Mouse (Mus musculus): ENCODE measurements around the gene Urah. TPM values are rescaled to one million over a fixed set of nuclear protein-coding genes. Genes with fewer than 3 reads are reported as not detected.
A peak's percentile ranks its signal among the peaks of the same experiment; 100 is the strongest.

The Urah gene
- polyA plus RNA-seq, 1 experiment, result not detected

DNA sequence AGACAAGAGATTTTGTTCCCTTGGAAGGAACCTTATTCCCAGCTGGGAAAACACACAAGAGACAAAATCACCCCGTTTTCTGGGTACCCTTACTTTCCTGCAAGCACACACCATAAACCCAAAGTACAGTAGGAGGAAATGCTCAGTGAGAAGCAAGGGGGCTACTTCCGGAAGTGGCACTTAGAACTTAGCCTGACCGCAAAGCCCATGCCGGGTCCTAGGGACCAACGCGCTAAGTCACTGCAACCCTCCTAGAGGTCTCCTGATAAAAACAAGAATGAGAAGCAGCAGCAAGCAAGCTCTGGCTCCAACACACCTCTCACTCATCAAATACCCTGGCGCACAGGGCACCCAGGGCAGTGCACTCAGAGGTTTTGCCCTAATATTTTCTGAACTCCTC is 44.5 kb downstream of the Urah start:
- H3K36me3 ChIP-seq (ENCODE audit: control insufficient read depth, insufficient read depth, low read length), result peaks cover 2% of the 10 kb centered on the region
- H3K4me3 ChIP-seq (ENCODE audit: control insufficient read depth, low read depth, low read length), result no peak overlapping the region
- TF ChIP-seq CTCF (IDR thresholded peaks at IDR 0.05; ENCODE audit: control insufficient read depth, insufficient read depth, insufficient replicate concordance, low read depth, low read length), result no peak
- no peaks in the 10 kb centered on the region for H3K27me3 ChIP-seq (ENCODE audit: control insufficient read depth, insufficient read depth, low read length)
- no peak overlapping the region for H3K27ac ChIP-seq (ENCODE audit: control insufficient read depth, insufficient read depth, low read depth, low read length)
- peaks cover 3% of the 10 kb centered on the region for H3K4me1 ChIP-seq (ENCODE audit: control insufficient read depth, insufficient read depth, low read length)

DNA sequence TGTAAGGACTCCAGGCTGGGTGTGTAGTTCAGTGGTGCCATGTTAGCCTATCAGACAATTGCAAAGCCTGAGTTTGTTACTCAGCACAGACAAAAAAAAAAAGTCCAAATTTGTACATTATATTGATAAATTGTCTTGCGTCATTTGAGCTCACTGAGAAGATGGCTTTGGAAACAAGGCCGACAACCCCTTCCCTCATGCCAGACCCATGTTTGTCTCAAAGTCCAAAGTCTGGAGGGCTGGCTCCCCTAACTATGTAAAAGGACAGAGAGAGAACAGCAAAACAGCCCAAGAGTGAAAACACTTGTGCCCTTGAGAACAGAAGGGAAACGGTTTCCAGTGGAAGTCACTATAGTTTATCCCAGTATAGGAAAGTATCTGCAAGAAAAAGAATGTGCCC is 45.6 kb downstream of the Urah start:
- Histone ChIP-seq H3K36me3 (ENCODE audit: control insufficient read depth, insufficient read depth, low read length) (peaks cover 2% of the 10 kb centered on the region), H3K27me3 (ENCODE audit: control insufficient read depth, insufficient read depth, low read length) (no peaks in the 10 kb centered on the region), H3K4me3 (ENCODE audit: control insufficient read depth, low read depth, low read length) (no peak overlapping the region; the same call in 1 of the 2 replicates), H3K27ac (ENCODE audit: control insufficient read depth, insufficient read depth, low read depth, low read length) (no peak overlapping the region), H3K4me1 (ENCODE audit: control insufficient read depth, insufficient read depth, low read length) (peaks cover 3% of the 10 kb centered on the region)
- TF ChIP-seq CTCF (IDR thresholded peaks at IDR 0.05; ENCODE audit: control insufficient read depth, insufficient read depth, insufficient replicate concordance, low read depth, low read length), result no peak
- TF ChIP-seq POLR2A (IDR thresholded peaks at IDR 0.05; ENCODE audit: control insufficient read depth, low read depth, low read length), result no peak

DNA sequence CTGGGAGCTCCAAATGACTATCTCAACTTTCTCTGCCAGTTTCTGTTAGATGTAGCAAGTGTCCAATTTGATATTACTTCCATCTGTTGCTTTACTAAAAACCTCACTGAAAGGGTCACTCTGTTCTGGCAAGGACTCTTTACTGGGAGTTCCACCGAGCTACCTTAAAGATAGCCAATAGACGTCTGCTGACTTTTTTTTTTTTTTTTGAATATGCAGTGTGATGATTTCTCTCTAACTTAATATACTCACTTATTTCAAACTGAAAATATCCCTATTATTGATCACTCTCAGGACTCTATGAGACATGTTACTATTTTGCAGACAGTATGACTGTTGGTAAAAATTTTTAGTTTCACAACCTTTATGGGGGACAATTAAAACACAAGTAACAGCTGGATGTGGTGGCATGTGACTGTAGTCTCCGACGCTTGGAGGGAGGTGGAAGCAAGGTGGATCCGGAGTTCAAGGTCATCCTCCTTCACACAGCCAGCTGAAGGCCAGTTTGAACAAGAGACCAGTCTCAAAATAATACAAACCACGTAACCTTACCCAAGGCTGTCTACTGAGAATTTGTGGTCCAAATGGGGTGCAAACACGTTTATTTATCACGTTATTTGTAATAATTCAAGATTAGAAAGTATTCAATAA is 46.2 kb downstream of the Urah start:
- Histone ChIP-seq H3K4me3 (ENCODE audit: control insufficient read depth, low read depth, low read length) (peak overlapping the region; percentile 97), H3K27me3 (ENCODE audit: control insufficient read depth, insufficient read depth, low read length) (no peaks in the 10 kb centered on the region), H3K27ac (ENCODE audit: control insufficient read depth, insufficient read depth, low read depth, low read length) (no peak overlapping the region), H3K4me1 (ENCODE audit: control insufficient read depth, insufficient read depth, low read length) (peaks cover 3% of the 10 kb centered on the region), H3K36me3 (ENCODE audit: control insufficient read depth, insufficient read depth, low read length) (peaks cover 2% of the 10 kb centered on the region)
- TF ChIP-seq CTCF (IDR thresholded peaks at IDR 0.05; ENCODE audit: control insufficient read depth, insufficient read depth, insufficient replicate concordance, low read depth, low read length) (no peak), POLR2A (IDR thresholded peaks at IDR 0.05; ENCODE audit: control insufficient read depth, low read depth, low read length) (no peak)

DNA sequence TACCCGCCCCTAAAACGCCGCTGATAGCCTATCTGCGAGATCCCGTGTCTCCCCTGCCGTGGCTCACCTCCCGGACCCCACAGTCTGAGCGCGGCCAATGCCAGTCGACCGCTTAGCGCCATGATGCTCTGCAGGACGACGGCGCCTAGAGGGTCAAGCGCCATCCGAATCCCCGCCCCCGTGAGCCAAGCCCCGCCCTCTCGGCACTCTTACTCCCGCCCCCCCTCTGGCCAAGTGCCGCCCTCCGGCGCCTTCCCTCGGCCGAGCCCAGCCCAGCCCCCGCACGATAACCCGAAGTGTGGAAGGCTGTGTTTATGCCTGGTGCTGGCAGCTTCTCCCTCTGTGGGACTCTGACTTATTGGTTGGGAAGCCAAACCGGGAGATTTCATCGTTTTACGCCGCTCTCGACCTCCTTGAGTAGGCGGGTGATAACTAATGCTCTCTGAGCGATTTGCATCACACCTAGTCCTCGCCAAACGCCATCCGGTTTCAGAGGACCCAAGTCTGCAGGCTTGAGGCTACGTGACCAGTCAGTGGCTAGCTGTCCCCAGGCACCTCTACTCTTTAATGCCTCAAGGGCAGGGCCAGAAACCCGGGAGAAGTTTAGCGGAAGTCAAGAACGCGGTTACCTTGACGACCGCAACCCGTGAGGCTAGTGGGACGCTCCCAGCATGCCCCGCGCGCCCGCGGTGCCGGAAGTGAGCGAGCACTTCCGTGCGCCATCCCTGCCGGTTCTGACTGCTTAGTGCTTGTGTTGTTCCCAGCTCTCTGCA is 47.1 kb downstream of the Urah start, which contains the start of the genes Psmd13 and Sirt3:
Gene Psmd13 (plus strand): TSS at position 273 of the 773 bp plus-strand sequence.
Gene Sirt3 (minus strand): TSS at position 614 of the 773 bp plus-strand sequence.
- H3K4me1 ChIP-seq (ENCODE audit: control insufficient read depth, insufficient read depth, low read length), result peaks cover 3% of the 10 kb centered on the region
- H3K27me3 ChIP-seq (ENCODE audit: control insufficient read depth, insufficient read depth, low read length), result no peaks in the 10 kb centered on the region
- H3K4me3 ChIP-seq (ENCODE audit: control insufficient read depth, low read depth, low read length), result peak within 1 kb of the TSS; percentile 97
- peak within 1 kb of the TSS; percentile 89 for H3K27ac ChIP-seq (ENCODE audit: control insufficient read depth, insufficient read depth, low read depth, low read length)
- H3K36me3 ChIP-seq (ENCODE audit: control insufficient read depth, insufficient read depth, low read length), result peaks cover 3% of the 10 kb centered on the region
- peak; percentile 93 for TF ChIP-seq POLR2A (IDR thresholded peaks at IDR 0.05; ENCODE audit: control insufficient read depth, low read depth, low read length)
- no peak for TF ChIP-seq CTCF (IDR thresholded peaks at IDR 0.05; ENCODE audit: control insufficient read depth, insufficient read depth, insufficient replicate concordance, low read depth, low read length)

DNA sequence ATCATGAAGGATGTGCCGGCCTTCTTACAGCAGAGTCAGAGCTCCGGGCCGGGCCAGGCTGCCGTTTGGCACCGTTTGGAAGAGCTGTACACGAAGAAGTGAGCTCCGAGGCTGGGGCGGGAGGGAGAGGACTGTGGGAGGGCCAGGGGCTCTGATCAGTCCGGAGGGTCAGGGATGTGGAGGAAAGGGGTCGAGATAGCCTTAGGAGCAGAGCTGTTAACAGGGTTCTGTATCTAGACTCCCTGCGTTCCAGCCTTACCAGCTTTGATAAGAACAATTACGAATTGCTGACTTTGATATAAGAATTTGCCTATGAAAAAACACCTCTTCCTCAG is 47.6 kb downstream of the Urah start:
- peak overlapping the region; percentile 97 for H3K4me3 ChIP-seq (ENCODE audit: control insufficient read depth, low read depth, low read length)
- no peaks in the 10 kb centered on the region for H3K27me3 ChIP-seq (ENCODE audit: control insufficient read depth, insufficient read depth, low read length)
- H3K36me3 ChIP-seq (ENCODE audit: control insufficient read depth, insufficient read depth, low read length), result peaks cover 3% of the 10 kb centered on the region
- peak overlapping the region; percentile 89 for H3K27ac ChIP-seq (ENCODE audit: control insufficient read depth, insufficient read depth, low read depth, low read length)
- TF ChIP-seq POLR2A (IDR thresholded peaks at IDR 0.05; ENCODE audit: control insufficient read depth, low read depth, low read length) (no peak; the same call in 1 of the 2 replicates), CTCF (IDR thresholded peaks at IDR 0.05; ENCODE audit: control insufficient read depth, insufficient read depth, insufficient replicate concordance, low read depth, low read length) (no peak)
- peaks cover 3% of the 10 kb centered on the region for H3K4me1 ChIP-seq (ENCODE audit: control insufficient read depth, insufficient read depth, low read length)

Other genes starting within 250 kb of the Urah start
- 0.17 and 0.32 TPM in 2 replicates for gene Olfr46, start 233.7 kb upstream of the Urah start, polyA plus RNA-seq (2012; rRNA removed)
- gene Olfr61, start 206.0 kb upstream of the Urah start, polyA plus RNA-seq (2012; rRNA removed), result 0.08 and 0.26 TPM in 2 replicates
- gene Olfr53, start 188.6 kb upstream of the Urah start, polyA plus RNA-seq (2012; rRNA removed), result 0.28 TPM in 1 of 2 replicates, not detected in the other
- gene Olfr539, start 175.1 kb upstream of the Urah start, polyA plus RNA-seq (2012; rRNA removed), result 0.65 and 0.82 TPM in 2 replicates
- not detected in 2 replicates for gene Olfr45, start 153.1 kb upstream of the Urah start, polyA plus RNA-seq (2012; rRNA removed)
- not detected in 2 replicates for gene Olfr541, start 137.8 kb upstream of the Urah start, polyA plus RNA-seq (2012; rRNA removed)
- 0.33 and 0.84 TPM in 2 replicates for gene Cyp2e1, start 71.3 kb upstream of the Urah start, polyA plus RNA-seq (2012; rRNA removed)
- 249 and 286 TPM in 2 replicates for gene Syce1, start 47.2 kb upstream of the Urah start, polyA plus RNA-seq (2012; rRNA removed)
- gene Zfp941, start 12.8 kb upstream of the Urah start, polyA plus RNA-seq (2012; rRNA removed), result 1.6 and 1.7 TPM in 2 replicates
- not detected in 2 replicates for gene Scgb1c1, start 10.5 kb downstream of the Urah start, polyA plus RNA-seq (2012; rRNA removed)
- gene Odf3, start 12.8 kb downstream of the Urah start, polyA plus RNA-seq (2012; rRNA removed), result 539 and 573 TPM in 2 replicates
- not detected in 2 replicates for gene Gm45785, start 21.3 kb downstream of the Urah start, polyA plus RNA-seq (2012; rRNA removed)
- gene Ric8a, start 21.9 kb downstream of the Urah start, polyA plus RNA-seq (2012; rRNA removed), result 33.7 and 34.5 TPM in 2 replicates
- gene Bet1l, start 22.6 kb downstream of the Urah start, polyA plus RNA-seq (2012; rRNA removed), result 20.8 and 22.9 TPM in 2 replicates
- gene Psmd13, start 47.0 kb downstream of the Urah start, polyA plus RNA-seq (2012; rRNA removed), result 74.8 and 77.4 TPM in 2 replicates
- gene Sirt3, start 47.3 kb downstream of the Urah start, polyA plus RNA-seq (2012; rRNA removed), result 78.9 and 86.0 TPM in 2 replicates
- not detected in 2 replicates for gene Cox8b, start 65.4 kb downstream of the Urah start, polyA plus RNA-seq (2012; rRNA removed)
- gene Nlrp6, start 85.9 kb downstream of the Urah start, polyA plus RNA-seq (2012; rRNA removed), result 0.08 and 0.23 TPM in 2 replicates
- 2.0 and 2.4 TPM in 2 replicates for gene Pgghg, start 106.4 kb downstream of the Urah start, polyA plus RNA-seq (2012; rRNA removed)
- 0.15 TPM in 1 of 2 replicates, not detected in the other for gene Ifitm5, start 115.3 kb downstream of the Urah start, polyA plus RNA-seq (2012; rRNA removed)
- gene Gm45717, start 120.9 kb downstream of the Urah start, polyA plus RNA-seq (2012; rRNA removed), result not detected in 2 replicates
- 39.0 and 51.4 TPM in 2 replicates for gene Ifitm2, start 121.0 kb downstream of the Urah start, polyA plus RNA-seq (2012; rRNA removed)
- 3.0 and 6.9 TPM in 2 replicates for gene Ifitm1, start 132.2 kb downstream of the Urah start, polyA plus RNA-seq (2012; rRNA removed)
- 15.2 and 23.0 TPM in 2 replicates for gene Ifitm3, start 175.8 kb downstream of the Urah start, polyA plus RNA-seq (2012; rRNA removed)
- 0.19 and 0.48 TPM in 2 replicates for gene Ifitm6, start 182.9 kb downstream of the Urah start, polyA plus RNA-seq (2012; rRNA removed)
- not detected in 2 replicates for gene Gm17387, start 194.1 kb downstream of the Urah start, polyA plus RNA-seq (2012; rRNA removed)
- 18.0 and 23.7 TPM in 2 replicates for gene B4galnt4, start 226.1 kb downstream of the Urah start, polyA plus RNA-seq (2012; rRNA removed)
- 0.83 and 0.84 TPM in 2 replicates for gene Pkp3, start 243.2 kb downstream of the Urah start, polyA plus RNA-seq (2012; rRNA removed)